Mouse (Mus musculus) megakaryocyte, embryonic 14.5 days (primary cell): Measurements from ENCODE around the gene Rmdn2.

Source experiments
- FLI1 ChIP-seq: IDR thresholded peaks from 2 replicates; pipeline ENCODE4 v1.6.1; 2012; ENCODE audit warnings: low read length, inconsistent platforms, mixed read lengths
- GATA1 ChIP-seq: IDR thresholded peaks from 3 replicates; pipeline ENCODE4 v1.6.1; 2012; ENCODE audit warnings: mixed read lengths, low read length, inconsistent platforms, borderline replicate concordance

GRCm38 (mm10) chr17:79598151-79598550 lies 13.5 kb upstream of the Rmdn2 start:
- TF ChIP-seq GATA1 = no peak
- no peak for TF ChIP-seq FLI1
